Mouse (Mus musculus): ENCODE measurements at regions not wholly inside any gene's neighbourhood (a gene's known extent, or its start where the extent isn't known, plus 50 kb on each side); places are given as distances from the start of the nearest gene placed in this dataset.

DNA sequence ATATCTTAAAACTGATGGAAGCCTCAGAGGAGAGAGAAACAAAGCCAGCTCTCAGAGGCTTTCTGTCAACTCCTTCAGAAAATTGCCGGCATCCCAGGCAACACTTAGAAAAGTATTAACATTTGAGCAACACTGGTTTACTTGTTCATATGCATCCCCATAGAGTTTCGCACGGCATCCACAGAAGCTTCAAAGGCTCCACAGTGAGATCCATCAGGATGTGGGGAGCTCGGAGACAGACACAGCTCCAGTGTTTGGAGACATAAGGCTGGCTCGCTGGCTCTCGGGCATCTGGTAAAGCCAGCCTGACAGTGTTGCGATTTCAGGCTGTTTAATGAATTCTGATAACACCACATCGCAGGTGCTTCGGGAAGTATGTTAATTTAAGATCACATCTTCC is 324.7 kb upstream of the Spred2 start:
- TF ChIP-seq CTCF (IDR thresholded peaks at IDR 0.05; ENCODE audit: low read depth) (no peak), EP300 (IDR thresholded peaks at IDR 0.05; ENCODE audit: low read depth) (no peak)
- Histone ChIP-seq H3K9ac (replicated peaks) (no peak overlapping the region), H3K27me3 (ENCODE audit: control insufficient read depth, insufficient read depth, low read length) (no peaks in the 10 kb centered on the region), H3K27ac (no peak overlapping the region), H3K4me2 (ENCODE audit: low read depth) (no peak overlapping the region), H3K36me3 (replicated peaks; ENCODE audit: control insufficient read depth, insufficient read depth, low read depth) (no peaks in the 10 kb centered on the region), H3K4me3 (ENCODE audit: insufficient read depth in 1 of 2, low read depth in 2 of 2, low read length in 2 of 2) (no peak overlapping the region), H3K4me1 (replicated peaks; ENCODE audit: control insufficient read depth in 2 of 2, insufficient read depth in 2 of 2, low read length in 1 of 2) (no peaks in the 10 kb centered on the region), H3K9me3 (ENCODE audit: control insufficient read depth, low read length) (no peaks in the 10 kb centered on the region)
- DNase-seq (ENCODE audit: low read depth in 3 of 3, low spot score in 3 of 3) (no peak), ATAC-seq (ENCODE audit: insufficient read depth) (no peak)
- 69% methylated on average over 9 of the region's 9 CpGs for WGBS (ENCODE audit: insufficient replicate concordance)

DNA sequence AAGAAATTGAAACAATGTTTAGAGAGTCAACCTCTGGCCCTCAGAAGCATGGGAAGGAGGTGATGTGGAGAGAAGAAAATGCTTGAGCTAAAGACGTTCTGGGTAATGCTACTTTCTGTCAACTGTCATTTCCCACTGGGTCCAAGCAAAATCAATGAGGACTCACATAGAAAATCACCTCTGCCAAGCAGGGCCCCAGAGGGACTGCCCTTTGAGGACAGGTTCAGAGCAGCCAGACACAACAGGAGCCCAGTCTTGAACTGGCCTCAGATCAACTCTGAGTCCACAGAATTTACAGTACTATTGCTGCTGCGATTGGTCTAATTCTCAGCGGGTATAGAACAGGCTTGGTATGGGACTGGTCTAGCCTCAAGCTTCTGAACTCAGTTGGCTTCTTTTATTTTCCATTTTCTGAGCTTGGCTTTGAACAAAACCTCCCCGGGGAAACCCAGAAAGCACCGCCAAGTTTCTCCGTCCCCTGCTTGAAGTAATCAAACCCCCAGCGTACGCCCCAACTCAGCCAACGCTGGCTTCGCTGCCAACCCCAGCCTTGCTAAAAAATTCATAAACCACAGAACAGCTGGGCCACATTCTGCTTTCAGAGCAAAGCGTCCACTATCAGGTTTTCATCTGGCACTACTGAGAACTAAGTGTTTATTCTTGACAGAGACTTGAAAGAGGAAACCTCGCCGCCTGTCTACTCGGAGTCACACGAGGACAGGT is 322.8 kb upstream of the Spred2 start:
- no peaks in the 10 kb centered on the region for H3K4me1 ChIP-seq (replicated peaks; ENCODE audit: control insufficient read depth in 2 of 2, insufficient read depth in 2 of 2, low read length in 1 of 2)
- no peaks in the 10 kb centered on the region for H3K9me3 ChIP-seq (ENCODE audit: control insufficient read depth, low read length)
- no peak for ATAC-seq (ENCODE audit: insufficient read depth)
- WGBS (ENCODE audit: insufficient replicate concordance): 71% methylated on average over 15 of the region's 15 CpGs
- H3K4me2 ChIP-seq (ENCODE audit: low read depth): no peak overlapping the region
- no peak overlapping the region for H3K9ac ChIP-seq (replicated peaks)
- no peak overlapping the region for H3K4me3 ChIP-seq (ENCODE audit: insufficient read depth in 1 of 2, low read depth in 2 of 2, low read length in 2 of 2)
- no peak for DNase-seq (ENCODE audit: low read depth in 3 of 3, low spot score in 3 of 3)
- no peaks in the 10 kb centered on the region for H3K36me3 ChIP-seq (replicated peaks; ENCODE audit: control insufficient read depth, insufficient read depth, low read depth)
- no peaks in the 10 kb centered on the region for H3K27me3 ChIP-seq (ENCODE audit: control insufficient read depth, insufficient read depth, low read length)
- H3K27ac ChIP-seq: no peak overlapping the region
- TF ChIP-seq EP300 (IDR thresholded peaks at IDR 0.05; ENCODE audit: low read depth) (no peak), CTCF (IDR thresholded peaks at IDR 0.05; ENCODE audit: low read depth) (no peak)

DNA sequence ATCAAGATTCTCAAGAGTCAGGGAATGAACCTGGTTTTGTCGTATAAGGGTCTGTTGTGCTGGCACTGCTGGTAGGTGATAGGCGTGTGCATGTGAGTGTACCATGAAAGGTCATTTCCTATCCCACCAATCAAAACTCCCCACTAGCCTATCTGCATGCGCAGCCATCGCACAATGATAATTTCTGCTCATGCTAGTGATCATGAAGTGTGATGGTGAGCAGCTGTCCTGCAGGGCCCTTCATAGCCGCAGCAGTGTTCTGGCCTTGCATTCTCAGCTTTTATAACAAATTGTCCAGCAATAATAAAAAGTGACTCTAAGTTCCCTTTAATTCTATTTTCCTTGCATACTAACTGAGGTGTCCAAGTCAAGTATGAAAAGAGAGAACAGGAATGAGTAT is 321.7 kb upstream of the Spred2 start:
- no peak for DNase-seq (ENCODE audit: low read depth in 3 of 3, low spot score in 3 of 3)
- TF ChIP-seq EP300 (IDR thresholded peaks at IDR 0.05; ENCODE audit: low read depth) (no peak), CTCF (IDR thresholded peaks at IDR 0.05; ENCODE audit: low read depth) (no peak)
- no peak overlapping the region for H3K4me3 ChIP-seq (ENCODE audit: insufficient read depth in 1 of 2, low read depth in 2 of 2, low read length in 2 of 2)
- no peaks in the 10 kb centered on the region for H3K27me3 ChIP-seq (ENCODE audit: control insufficient read depth, insufficient read depth, low read length)
- no peaks in the 10 kb centered on the region for H3K9me3 ChIP-seq (ENCODE audit: control insufficient read depth, low read length)
- H3K36me3 ChIP-seq (replicated peaks; ENCODE audit: control insufficient read depth, insufficient read depth, low read depth): no peaks in the 10 kb centered on the region
- WGBS (ENCODE audit: insufficient replicate concordance): 74% methylated on average over 5 of the region's 5 CpGs
- H3K4me2 ChIP-seq (ENCODE audit: low read depth): no peak overlapping the region
- no peak for ATAC-seq (ENCODE audit: insufficient read depth)
- no peaks in the 10 kb centered on the region for H3K4me1 ChIP-seq (replicated peaks; ENCODE audit: control insufficient read depth in 2 of 2, insufficient read depth in 2 of 2, low read length in 1 of 2)
- no peak overlapping the region for H3K9ac ChIP-seq (replicated peaks)
- H3K27ac ChIP-seq: no peak overlapping the region

DNA sequence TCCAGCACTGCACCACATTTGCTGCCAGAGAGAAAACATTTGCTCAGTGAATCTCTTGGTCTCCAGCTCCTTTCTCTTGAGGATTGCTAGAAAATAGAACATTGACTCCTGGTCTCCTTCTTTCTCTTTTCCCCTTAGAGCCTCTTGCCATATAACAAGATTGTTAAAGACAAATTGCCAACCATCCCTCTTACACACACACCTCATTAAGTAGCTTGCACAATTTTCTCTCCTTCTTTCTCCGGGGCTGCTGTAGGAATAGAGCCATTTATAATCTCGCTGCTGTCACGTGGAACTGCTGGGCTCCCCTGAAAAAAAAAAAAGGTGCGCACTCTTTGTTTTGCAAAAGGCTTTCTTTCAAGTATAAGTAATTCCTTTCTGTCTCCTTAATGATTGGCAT is 318.6 kb upstream of the Spred2 start:
- no peaks in the 10 kb centered on the region for H3K36me3 ChIP-seq (replicated peaks; ENCODE audit: control insufficient read depth, insufficient read depth, low read depth)
- 71% methylated on average over 4 of the region's 4 CpGs for WGBS (ENCODE audit: insufficient replicate concordance)
- TF ChIP-seq EP300 (IDR thresholded peaks at IDR 0.05; ENCODE audit: low read depth) (no peak), CTCF (IDR thresholded peaks at IDR 0.05; ENCODE audit: low read depth) (no peak)
- no peak overlapping the region for H3K4me3 ChIP-seq (ENCODE audit: insufficient read depth in 1 of 2, low read depth in 2 of 2, low read length in 2 of 2)
- H3K9me3 ChIP-seq (ENCODE audit: control insufficient read depth, low read length): no peaks in the 10 kb centered on the region
- no peaks in the 10 kb centered on the region for H3K27me3 ChIP-seq (ENCODE audit: control insufficient read depth, insufficient read depth, low read length)
- no peaks in the 10 kb centered on the region for H3K4me1 ChIP-seq (replicated peaks; ENCODE audit: control insufficient read depth in 2 of 2, insufficient read depth in 2 of 2, low read length in 1 of 2)
- no peak overlapping the region for H3K4me2 ChIP-seq (ENCODE audit: low read depth)
- no peak for DNase-seq (ENCODE audit: low read depth in 3 of 3, low spot score in 3 of 3)
- H3K9ac ChIP-seq (replicated peaks): no peak overlapping the region
- H3K27ac ChIP-seq: no peak overlapping the region
- ATAC-seq (ENCODE audit: insufficient read depth): no peak

DNA sequence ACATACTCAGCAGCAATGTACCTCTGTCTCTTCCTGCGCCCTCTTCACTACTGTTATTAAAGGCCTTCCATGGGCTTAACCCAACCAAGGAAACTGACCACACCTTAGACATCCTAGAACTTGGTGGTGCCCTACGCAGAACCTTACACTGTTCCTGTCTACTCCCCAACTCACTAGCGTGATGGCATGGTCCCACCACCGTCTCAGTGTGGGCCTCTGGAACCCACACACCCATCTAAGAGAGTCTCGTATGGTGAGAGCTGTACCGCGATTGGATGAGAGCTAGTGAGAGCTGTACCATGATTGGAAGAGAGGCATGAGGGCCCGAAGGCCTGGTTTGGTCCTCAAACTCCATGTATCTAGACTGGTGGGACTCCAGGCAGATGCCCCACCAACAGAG is 317.2 kb upstream of the Spred2 start:
- no peak overlapping the region for H3K27ac ChIP-seq
- DNase-seq (ENCODE audit: low read depth in 3 of 3, low spot score in 3 of 3): no peak
- TF ChIP-seq EP300 (IDR thresholded peaks at IDR 0.05; ENCODE audit: low read depth): no peak
- TF ChIP-seq CTCF (IDR thresholded peaks at IDR 0.05; ENCODE audit: low read depth): no peak
- no peaks in the 10 kb centered on the region for H3K36me3 ChIP-seq (replicated peaks; ENCODE audit: control insufficient read depth, insufficient read depth, low read depth)
- H3K9me3 ChIP-seq (ENCODE audit: control insufficient read depth, low read length): no peaks in the 10 kb centered on the region
- no peaks in the 10 kb centered on the region for H3K4me1 ChIP-seq (replicated peaks; ENCODE audit: control insufficient read depth in 2 of 2, insufficient read depth in 2 of 2, low read length in 1 of 2)
- 77% methylated on average over 8 of the region's 8 CpGs for WGBS (ENCODE audit: insufficient replicate concordance)
- ATAC-seq (ENCODE audit: insufficient read depth): no peak
- no peak overlapping the region for H3K4me3 ChIP-seq (ENCODE audit: insufficient read depth in 1 of 2, low read depth in 2 of 2, low read length in 2 of 2)
- H3K9ac ChIP-seq (replicated peaks): no peak overlapping the region
- H3K27me3 ChIP-seq (ENCODE audit: control insufficient read depth, insufficient read depth, low read length): no peaks in the 10 kb centered on the region
- no peak overlapping the region for H3K4me2 ChIP-seq (ENCODE audit: low read depth)

All from liver, embryonic 14.5 days (tissue).